Mouse (Mus musculus) brain, embryonic 14.5 days (tissue): Measurements from ENCODE around the gene Ctsj. TPM values are rescaled to one million over a fixed set of nuclear protein-coding genes. Genes with fewer than 3 reads are reported as not detected.
"Not testable (repeated sequence)": the region's sequence is repeated elsewhere in the genome, so short reads cannot be mapped to it uniquely, and the experiment has no call there.

Experiments used
- DNase-seq: peaks from one replicate; pipeline ENCODE4 v3.0.0-alpha.2; 2011; ENCODE audit warnings: low read depth
- CTCF ChIP-seq: fragments of 200-500 bp; IDR thresholded peaks from 2 replicates; pipeline ENCODE4 v1.5.1; 2012; ENCODE audit warnings: inconsistent platforms, mild to moderate bottlenecking, moderate library complexity, borderline replicate concordance; ENCODE audit not compliant: insufficient read depth, insufficient read length; ENCODE audit errors: extremely low read depth
- POLR2A ChIP-seq: fragments of 200-500 bp; IDR thresholded peaks from 2 replicates; pipeline ENCODE4 v1.6.1; 2012; ENCODE audit warnings: mild to moderate bottlenecking, inconsistent platforms, borderline replicate concordance; ENCODE audit not compliant: poor library complexity, insufficient read depth, insufficient read length, severe bottlenecking; ENCODE audit errors: extremely low read depth
- polyA plus RNA-seq: library from polyadenylated mRNA; depleted of rRNA; stranded (reverse); fragments of >200 nt; gene quantifications from 2 replicates; pipeline ENCODE4 v1.2.3, GENCODE M21; 2012; rRNA removed

Gene Ctsj
- polyA plus RNA-seq: 0.05 and 0.34 TPM in 2 replicates

- TF ChIP-seq POLR2A (no peak), CTCF (no peak)
- DNase-seq: no peak
Observed at GRCm38 (mm10) chr13:61005859-61006258, at the start of gene Ctsj. Ctsj (minus strand) TSS chr13:61005959.

- TF ChIP-seq POLR2A: no peak
- no peak for DNase-seq
Observed at GRCm38 (mm10) chr13:61040531-61040930, 34.8 kb upstream of the Ctsj start, which contains the start of gene Ctsq. Ctsq (minus strand) TSS chr13:61040631.

- TF ChIP-seq CTCF: no peak
- no peak for TF ChIP-seq POLR2A
- no peak for DNase-seq
Observed at GRCm38 (mm10) chr13:61022785-61023184, 17.0 kb upstream of the Ctsj start.

GRCm38 (mm10) chr13:61021844-61022243 is 16.1 kb upstream of the Ctsj start:
- TF ChIP-seq CTCF (no peak), POLR2A (no peak)
- no peak for DNase-seq

- TF ChIP-seq CTCF (no peak), POLR2A (no peak)
- no peak for DNase-seq
Observed at GRCm38 (mm10) chr13:61010171-61010570, 4.4 kb upstream of the Ctsj start.

- no peak for DNase-seq
Observed at GRCm38 (mm10) chr13:60997600-60997999, 8.2 kb downstream of the Ctsj start.

GRCm38 (mm10) chr13:60986915-60987314 is 18.8 kb downstream of the Ctsj start:
- DNase-seq: not testable (repeated sequence)

More at GRCm38 (mm10) chr13:60997600-60997999, 8.2 kb downstream of the Ctsj start:
- no peak for TF ChIP-seq CTCF
- TF ChIP-seq POLR2A: no peak

GRCm38 (mm10) chr13:60972319-60972718 is 33.4 kb downstream of the Ctsj start:
- DNase-seq: not testable (repeated sequence)

- DNase-seq: not testable (repeated sequence)
Observed at GRCm38 (mm10) chr13:60963985-60964384, 41.8 kb downstream of the Ctsj start.

GRCm38 (mm10) chr13:60961706-60962105 is 44.1 kb downstream of the Ctsj start:
- no peak for DNase-seq
- TF ChIP-seq CTCF: no peak
- TF ChIP-seq POLR2A: no peak

Other genes starting within 250 kb of the Ctsj start
- not detected in 2 replicates for gene BC051665, start 219.6 kb downstream of the Ctsj start, polyA plus RNA-seq
- gene Ctsll3, start 203.1 kb downstream of the Ctsj start, polyA plus RNA-seq: not detected in 2 replicates
- gene 4930486L24Rik, start 141.5 kb downstream of the Ctsj start, polyA plus RNA-seq: 0.08 and 0.14 TPM in 2 replicates
- gene Gm49392, start 109.1 kb downstream of the Ctsj start, polyA plus RNA-seq: not detected in 2 replicates
- 1.6 TPM in 2 replicates for gene Ctla2b, start 108.5 kb downstream of the Ctsj start, polyA plus RNA-seq
- gene Tpbpb, start 101.1 kb downstream of the Ctsj start, polyA plus RNA-seq: 0.27 and 0.39 TPM in 2 replicates
- not detected in 2 replicates for gene Gm49393, start 70.4 kb downstream of the Ctsj start, polyA plus RNA-seq
- 2.0 and 3.1 TPM in 2 replicates for gene Gm49391, start 69.4 kb downstream of the Ctsj start, polyA plus RNA-seq
- 5.8 and 10.6 TPM in 2 replicates for gene Ctla2a, start 69.3 kb downstream of the Ctsj start, polyA plus RNA-seq
- gene Tpbpa, start 64.0 kb downstream of the Ctsj start, polyA plus RNA-seq: 0.78 and 2.0 TPM in 2 replicates
- gene Ctsq, start 34.7 kb upstream of the Ctsj start, polyA plus RNA-seq: 0.05 TPM in 1 of 2 replicates, not detected in the other
- 0.07 TPM in 1 of 2 replicates, not detected in the other for gene Ctsr, start 158.3 kb upstream of the Ctsj start, polyA plus RNA-seq
- gene Cts6, start 197.5 kb upstream of the Ctsj start, polyA plus RNA-seq: not detected in 2 replicates
- not detected in 2 replicates for gene Cts8, start 249.4 kb upstream of the Ctsj start, polyA plus RNA-seq